Mouse (Mus musculus) intestine, postnatal 0 days (tissue): ENCODE data around the gene Pde4b. TPM values are rescaled to one million over a fixed set of nuclear protein-coding genes. Genes with fewer than 3 reads are reported as not detected.

Experiments used
- ATAC-seq: fragments of 200-750 bp; cut with Nextera tagmentation; 2 replicates; pipeline ENCODE4 v1.8.0; 2017; ENCODE audit warnings: mild to moderate bottlenecking, moderate TSS enrichment, moderate library complexity
- H3K27ac ChIP-seq: fragments of 300-500 bp; sonication (generic); 2 replicates; pipeline ENCODE4 v1.5.1; 2014; ENCODE audit warnings: mild to moderate bottlenecking, low read depth, low read length, moderate library complexity
- H3K27me3 ChIP-seq: fragments of 300-500 bp; sonication (generic); replicated peaks from 2 replicates; pipeline ENCODE4 v1.6.1; 2014; ENCODE audit warnings: low read length, mixed read lengths; ENCODE audit not compliant: control insufficient read depth, insufficient read depth
- H3K36me3 ChIP-seq: fragments of 300-500 bp; sonication (generic); 2 replicates; pipeline ENCODE4 v1.6.1; 2014; ENCODE audit warnings: mild to moderate bottlenecking, moderate library complexity; ENCODE audit not compliant: control insufficient read depth, insufficient read depth
- H3K4me1 ChIP-seq: fragments of 300-500 bp; sonication (generic); replicated peaks from 2 replicates; pipeline ENCODE4 v1.6.1; 2014; ENCODE audit warnings: antibody characterized with exemption, low read length, mixed read lengths; ENCODE audit not compliant: control insufficient read depth, insufficient read depth
- H3K4me2 ChIP-seq: fragments of 300-500 bp; sonication (generic); replicated peaks from 2 replicates; pipeline ENCODE4 v1.6.1; 2014; ENCODE audit warnings: low read depth, mild to moderate bottlenecking, moderate library complexity
- H3K4me3 ChIP-seq: fragments of 300-500 bp; sonication (generic); 2 replicates; pipeline ENCODE4 v1.5.1; 2014; ENCODE audit warnings: low read depth, low read length
- H3K9ac ChIP-seq: fragments of 300-500 bp; sonication (generic); 2 replicates; pipeline ENCODE4 v1.6.1; 2014; ENCODE audit warnings: mild to moderate bottlenecking, low read depth, low read length
- H3K9me3 ChIP-seq: fragments of 300-500 bp; sonication (generic); 2 replicates; pipeline ENCODE4 v1.6.1; 2016; ENCODE audit warnings: mixed run types; ENCODE audit not compliant: control insufficient read depth
- CTCF ChIP-seq: sonication (generic); IDR thresholded peaks from 2 replicates; pipeline ENCODE4 v1.5.1; 2016; ENCODE audit warnings: low read depth, mild to moderate bottlenecking, control low read depth, antibody characterized with exemption, moderate library complexity
- WGBS: fragments of 180-500 bp; shearing (Covaris S2); extraction: QIAGEN DNeasy Blood & Tissue Kit; methylation state at CpG from one replicate; pipeline ENCODE4 v1.1.7; 2014; 5-methylcytosine and 5-hydroxymethylcytosine counted together
- polyA plus RNA-seq: library from polyadenylated mRNA; unstranded; fragments of >200 nt; fragmentation: Nextera tagmentation; extraction: Ambion mirVana; gene quantifications from 2 replicates; pipeline ENCODE4 v1.2.1, GENCODE M21; 2015

The Pde4b gene
- polyA plus RNA-seq, 1 experiment from 2014 or later = 6.9 TPM

- Histone ChIP-seq H3K4me2 (no peak overlapping the region), H3K27me3 (no peaks in the 10 kb centered on the region), H3K9me3 (no peaks in the 10 kb centered on the region), H3K36me3 (no peaks in the 10 kb centered on the region), H3K27ac (no peak overlapping the region), H3K4me1 (no peaks in the 10 kb centered on the region), H3K9ac (no peak overlapping the region), H3K4me3 (no peak overlapping the region)
- no peak for ATAC-seq
- WGBS = 49% methylated on average over 5 of the region's 5 CpGs
- no peak for TF ChIP-seq CTCF
These were observed 229.4 kb downstream of the Pde4b start for GRCm38 (mm10) chr4:102316699-102317285.

GRCm38 (mm10) chr4:102318596-102318995, 231.3 kb downstream of the Pde4b start:
- TF ChIP-seq CTCF = no peak
- Histone ChIP-seq H3K36me3 (no peaks in the 10 kb centered on the region), H3K27me3 (no peaks in the 10 kb centered on the region), H3K4me2 (no peak overlapping the region), H3K9me3 (no peaks in the 10 kb centered on the region), H3K4me1 (no peaks in the 10 kb centered on the region), H3K27ac (no peak overlapping the region), H3K9ac (no peak overlapping the region), H3K4me3 (no peak overlapping the region)
- no peak for ATAC-seq
- 78% methylated on average over 6 of the region's 6 CpGs for WGBS

- WGBS = 70% methylated on average over 3 of the region's 3 CpGs
- H3K4me2 ChIP-seq = no peak overlapping the region
- H3K27me3 ChIP-seq = no peaks in the 10 kb centered on the region
- no peaks in the 10 kb centered on the region for H3K36me3 ChIP-seq
- no peaks in the 10 kb centered on the region for H3K9me3 ChIP-seq
- H3K9ac ChIP-seq = no peak overlapping the region
- TF ChIP-seq CTCF = peak; percentile 23; the same call in 1 of the 2 replicates
- no peak overlapping the region for H3K4me3 ChIP-seq
- no peak for ATAC-seq
- no peak overlapping the region for H3K27ac ChIP-seq
- H3K4me1 ChIP-seq = no peaks in the 10 kb centered on the region
These were observed 234.0 kb downstream of the Pde4b start for GRCm38 (mm10) chr4:102321340-102321739.

- Histone ChIP-seq H3K9me3 (no peaks in the 10 kb centered on the region), H3K9ac (no peak overlapping the region), H3K27ac (no peak overlapping the region), H3K4me1 (no peaks in the 10 kb centered on the region), H3K36me3 (no peaks in the 10 kb centered on the region), H3K27me3 (no peaks in the 10 kb centered on the region), H3K4me3 (no peak overlapping the region), H3K4me2 (no peak overlapping the region)
- no peak for TF ChIP-seq CTCF
- 57% methylated on average over 2 of the region's 2 CpGs for WGBS
- peak; percentile 71 for ATAC-seq
These were observed 245.0 kb downstream of the Pde4b start for GRCm38 (mm10) chr4:102332386-102332785.

GRCm38 (mm10) chr4:102332885-102333284, 245.5 kb downstream of the Pde4b start:
- TF ChIP-seq CTCF = no peak
- Histone ChIP-seq H3K27ac (no peak overlapping the region), H3K4me2 (no peak overlapping the region)

GRCm38 (mm10) chr4:102346911-102347492, 259.7 kb downstream of the Pde4b start:
- H3K27ac ChIP-seq = no peak overlapping the region
- 87% methylated on average over 4 of the region's 4 CpGs for WGBS

More at GRCm38 (mm10) chr4:102332885-102333284, 245.5 kb downstream of the Pde4b start:
- H3K36me3 ChIP-seq = no peaks in the 10 kb centered on the region
- ATAC-seq = peak; percentile 41; the same call in 1 of the 2 replicates
- H3K4me1 ChIP-seq = no peaks in the 10 kb centered on the region
- 75% methylated on average over 4 of the region's 4 CpGs for WGBS
- no peak overlapping the region for H3K4me3 ChIP-seq
- H3K27me3 ChIP-seq = no peaks in the 10 kb centered on the region
- H3K9me3 ChIP-seq = no peaks in the 10 kb centered on the region
- no peak overlapping the region for H3K9ac ChIP-seq

More at GRCm38 (mm10) chr4:102346911-102347492, 259.7 kb downstream of the Pde4b start:
- no peak for TF ChIP-seq CTCF
- H3K4me2 ChIP-seq = no peak overlapping the region
- H3K36me3 ChIP-seq = no peaks in the 10 kb centered on the region
- H3K27me3 ChIP-seq = no peaks in the 10 kb centered on the region
- no peaks in the 10 kb centered on the region for H3K4me1 ChIP-seq
- no peak for ATAC-seq
- H3K4me3 ChIP-seq = no peak overlapping the region
- H3K9me3 ChIP-seq = no peaks in the 10 kb centered on the region
- no peak overlapping the region for H3K9ac ChIP-seq
